Mouse (Mus musculus): ENCODE data around the gene Gm2663. TPM values are rescaled to one million over a fixed set of nuclear protein-coding genes. Genes with fewer than 3 reads are reported as not detected.
"Not testable (repeated sequence)": the region's sequence is repeated elsewhere in the genome, so short reads cannot be mapped to it uniquely, and the experiment has no call there.

Gene Gm2663
- polyA plus RNA-seq, 1 experiment from 2014 or later, result not detected

DNA sequence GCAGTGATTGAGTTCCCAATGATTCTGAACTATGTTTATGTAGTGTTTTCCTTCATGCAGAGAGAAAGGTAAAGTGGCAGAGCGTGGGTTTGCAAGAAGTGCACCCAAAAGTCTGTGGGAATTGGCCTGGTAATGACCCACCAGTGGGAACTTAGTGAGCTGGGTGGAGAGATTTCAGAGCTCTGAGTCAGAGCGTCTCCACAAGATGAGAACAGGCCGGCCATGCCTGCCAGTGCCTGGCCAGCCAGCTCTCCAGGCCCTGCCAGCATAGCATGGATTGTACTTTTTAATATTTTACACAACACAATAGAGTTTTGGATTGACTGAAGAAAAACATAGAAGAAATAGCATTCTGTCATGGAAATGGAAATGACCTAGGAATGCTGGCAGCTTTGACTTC is 31.5 kb upstream of the Gm2663 start:
- whole genome bisulfite sequencing, result 80% methylated on average over 3 of the region's 3 CpGs
- no peaks in the 10 kb centered on the region for H3K9me3 ChIP-seq (replicated peaks; ENCODE audit: control insufficient read depth, low read length, poor library complexity, severe bottlenecking)
- no peaks in the 10 kb centered on the region for H3K36me3 ChIP-seq (ENCODE audit: control insufficient read depth, insufficient read depth, low read length)
- no peak overlapping the region for H3K4me3 ChIP-seq (ENCODE audit: low read depth, low read length)
- H3K27ac ChIP-seq (ENCODE audit: low read length), result no peak overlapping the region
- H3K4me1 ChIP-seq (ENCODE audit: control insufficient read depth, insufficient read depth, low read length), result no peaks in the 10 kb centered on the region
- H3K27me3 ChIP-seq (ENCODE audit: control insufficient read depth, insufficient read depth, low read depth, low read length), result no peaks in the 10 kb centered on the region
- no peak for ATAC-seq
- H3K9ac ChIP-seq (ENCODE audit: low read depth, low read length), result no peak overlapping the region
- H3K4me2 ChIP-seq (ENCODE audit: low read length), result no peak overlapping the region

DNA sequence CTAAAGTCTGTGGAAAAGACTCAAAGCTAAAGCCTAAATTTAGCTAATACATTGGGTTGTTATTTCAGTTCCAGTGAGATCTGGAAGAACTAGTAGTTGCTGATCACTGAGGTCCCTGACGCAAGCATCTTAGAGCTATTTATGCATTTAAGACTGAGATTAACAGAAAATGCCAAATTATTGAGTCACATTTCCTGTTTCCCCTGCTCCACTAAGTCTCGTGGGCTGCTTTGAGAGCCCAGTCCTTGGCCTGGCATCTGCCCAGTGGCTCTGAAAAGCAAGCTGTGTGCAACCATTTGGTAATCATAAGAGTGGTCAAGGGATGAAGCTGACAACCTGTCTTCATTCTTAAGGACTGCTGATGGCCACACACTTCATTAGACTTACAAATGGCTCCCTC is 27.8 kb upstream of the Gm2663 start:
- no peaks in the 10 kb centered on the region for H3K36me3 ChIP-seq (ENCODE audit: control insufficient read depth, insufficient read depth, low read length)
- no peaks in the 10 kb centered on the region for H3K9me3 ChIP-seq (replicated peaks; ENCODE audit: control insufficient read depth, low read length, poor library complexity, severe bottlenecking)
- H3K9ac ChIP-seq (ENCODE audit: low read depth, low read length), result no peak overlapping the region
- no peaks in the 10 kb centered on the region for H3K27me3 ChIP-seq (ENCODE audit: control insufficient read depth, insufficient read depth, low read depth, low read length)
- 45% methylated on average over 2 of the region's 2 CpGs for WGBS
- no peak overlapping the region for H3K4me2 ChIP-seq (ENCODE audit: low read length)
- ATAC-seq, result no peak
- H3K4me1 ChIP-seq (ENCODE audit: control insufficient read depth, insufficient read depth, low read length), result no peaks in the 10 kb centered on the region
- no peak overlapping the region for H3K4me3 ChIP-seq (ENCODE audit: low read depth, low read length)
- H3K27ac ChIP-seq (ENCODE audit: low read length), result no peak overlapping the region

DNA sequence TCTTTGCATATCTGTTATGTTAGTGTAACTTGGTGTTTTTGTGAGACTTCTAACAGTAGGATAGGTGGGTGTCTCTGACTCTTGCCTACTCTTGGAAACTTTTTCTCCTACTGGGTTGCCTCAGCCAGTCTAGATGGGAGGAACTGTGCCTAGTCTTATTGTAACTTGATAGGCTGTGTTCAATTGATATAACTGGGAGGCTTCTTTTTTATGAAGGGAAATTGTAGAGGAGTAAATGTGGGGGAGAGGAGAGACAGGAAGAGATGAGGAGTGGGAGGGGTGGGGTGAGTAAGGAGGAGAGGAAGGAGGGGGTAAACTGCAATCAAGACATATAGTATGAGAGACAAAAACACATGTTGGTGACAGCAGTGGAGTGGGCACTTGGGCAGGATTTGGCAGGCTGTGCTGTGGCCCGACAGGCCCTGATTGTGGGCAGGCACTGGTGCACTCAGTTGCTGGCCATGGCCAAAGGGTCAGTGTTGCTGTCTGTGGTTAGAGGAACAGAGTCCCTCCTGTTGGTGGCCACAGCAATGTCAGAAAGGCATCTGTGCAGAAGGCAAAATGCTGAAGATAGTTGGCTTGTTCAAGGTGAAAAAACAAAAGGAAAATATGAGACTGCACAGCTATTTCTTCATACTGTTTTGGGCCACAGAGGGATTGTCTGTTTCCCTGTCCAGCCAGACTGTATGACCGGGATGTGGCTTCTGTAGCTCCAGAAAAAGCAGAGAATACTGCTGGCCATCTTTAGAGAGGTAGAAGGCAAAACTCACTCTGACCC is 26.8 kb upstream of the Gm2663 start:
- H3K4me3 ChIP-seq (ENCODE audit: low read depth, low read length), result no peak overlapping the region
- H3K27ac ChIP-seq (ENCODE audit: low read length), result no peak overlapping the region
- H3K4me2 ChIP-seq (ENCODE audit: low read length), result no peak overlapping the region
- no peak overlapping the region for H3K9ac ChIP-seq (ENCODE audit: low read depth, low read length)
- no peaks in the 10 kb centered on the region for H3K9me3 ChIP-seq (replicated peaks; ENCODE audit: control insufficient read depth, low read length, poor library complexity, severe bottlenecking)
- no peak for ATAC-seq
- H3K4me1 ChIP-seq (ENCODE audit: control insufficient read depth, insufficient read depth, low read length), result no peaks in the 10 kb centered on the region
- H3K36me3 ChIP-seq (ENCODE audit: control insufficient read depth, insufficient read depth, low read length), result no peaks in the 10 kb centered on the region
- 77% methylated on average over 2 of the region's 2 CpGs for WGBS
- H3K27me3 ChIP-seq (ENCODE audit: control insufficient read depth, insufficient read depth, low read depth, low read length), result no peaks in the 10 kb centered on the region

DNA sequence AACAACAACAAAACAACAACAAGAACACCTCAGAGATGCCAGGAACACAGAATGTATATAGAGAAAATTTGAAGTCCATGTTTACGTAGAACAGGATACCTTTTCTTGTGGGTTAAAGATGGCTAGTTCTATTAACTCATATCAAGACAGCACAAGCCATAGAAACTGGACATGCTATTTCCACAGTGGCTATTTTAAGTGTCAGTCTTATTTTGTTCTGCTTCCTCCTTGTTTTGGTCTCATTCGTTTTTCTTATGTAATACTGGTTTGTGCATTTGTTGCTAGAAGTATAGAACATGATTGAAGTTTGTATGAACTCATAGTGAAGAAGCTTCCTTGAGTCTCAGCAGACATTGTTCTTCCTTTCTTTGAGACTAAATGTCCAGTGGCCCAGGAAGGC is 19.9 kb upstream of the Gm2663 start:
- no peak overlapping the region for H3K27ac ChIP-seq (ENCODE audit: low read length)
- H3K9ac ChIP-seq (ENCODE audit: low read depth, low read length), result no peak overlapping the region
- ATAC-seq, result no peak
- H3K9me3 ChIP-seq (replicated peaks; ENCODE audit: control insufficient read depth, low read length, poor library complexity, severe bottlenecking), result no peaks in the 10 kb centered on the region
- 83% methylated on average over 2 of the region's 2 CpGs for WGBS
- H3K4me2 ChIP-seq (ENCODE audit: low read length), result no peak overlapping the region
- H3K4me1 ChIP-seq (ENCODE audit: control insufficient read depth, insufficient read depth, low read length), result no peaks in the 10 kb centered on the region
- H3K27me3 ChIP-seq (ENCODE audit: control insufficient read depth, insufficient read depth, low read depth, low read length), result no peaks in the 10 kb centered on the region
- no peak overlapping the region for H3K4me3 ChIP-seq (ENCODE audit: low read depth, low read length)
- H3K36me3 ChIP-seq (ENCODE audit: control insufficient read depth, insufficient read depth, low read length), result no peaks in the 10 kb centered on the region

DNA sequence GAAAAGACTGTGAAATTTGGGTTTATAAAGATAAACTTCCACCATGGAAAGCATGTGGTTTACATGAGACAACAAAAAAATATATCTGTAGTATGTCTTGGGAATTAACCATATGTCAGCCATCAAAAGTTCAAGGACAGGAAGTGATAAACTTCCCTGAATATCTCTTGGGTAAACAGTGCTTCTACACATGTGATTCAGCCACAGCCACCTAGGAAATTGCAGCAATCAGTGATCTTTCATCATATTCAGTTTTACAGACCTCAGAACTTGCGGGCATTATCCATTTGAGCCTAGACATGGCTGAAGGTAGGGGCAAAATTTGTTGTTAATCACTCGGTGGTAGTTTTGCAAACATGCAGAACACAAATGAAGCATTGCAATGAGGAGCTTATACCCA is 19.4 kb upstream of the Gm2663 start:
- no peak for ATAC-seq
- Histone ChIP-seq H3K36me3 (ENCODE audit: control insufficient read depth, insufficient read depth, low read length) (no peaks in the 10 kb centered on the region), H3K4me2 (ENCODE audit: low read length) (no peak overlapping the region), H3K27ac (ENCODE audit: low read length) (no peak overlapping the region), H3K27me3 (ENCODE audit: control insufficient read depth, insufficient read depth, low read depth, low read length) (no peaks in the 10 kb centered on the region), H3K4me3 (ENCODE audit: low read depth, low read length) (no peak overlapping the region), H3K9ac (ENCODE audit: low read depth, low read length) (no peak overlapping the region), H3K9me3 (replicated peaks; ENCODE audit: control insufficient read depth, low read length, poor library complexity, severe bottlenecking) (no peaks in the 10 kb centered on the region), H3K4me1 (ENCODE audit: control insufficient read depth, insufficient read depth, low read length) (no peaks in the 10 kb centered on the region)
- 87% methylated on average over 2 of the region's 2 CpGs for WGBS

DNA sequence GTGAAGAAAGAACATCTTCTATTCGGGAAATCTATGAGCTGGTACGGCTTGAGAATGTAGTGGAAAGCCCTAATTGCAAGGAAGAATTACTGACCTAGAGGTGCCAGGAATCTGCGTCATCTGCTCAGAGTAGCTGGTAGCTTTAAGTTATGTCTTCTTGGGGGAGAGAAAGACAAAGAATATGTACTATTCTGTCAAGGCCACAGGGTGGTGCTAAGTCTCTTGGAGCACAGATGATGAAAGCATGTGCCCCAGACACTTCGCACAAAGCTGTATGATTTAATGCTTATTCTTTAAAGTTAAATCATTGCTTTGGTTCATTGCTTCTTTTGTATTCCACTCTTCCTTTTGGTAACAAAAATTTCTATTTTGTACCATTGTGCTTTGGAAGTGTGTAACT is 15.8 kb upstream of the Gm2663 start:
- no peak overlapping the region for H3K27ac ChIP-seq (ENCODE audit: low read length)
- 62% methylated on average over 4 of the region's 4 CpGs for WGBS
- no peak overlapping the region for H3K9ac ChIP-seq (ENCODE audit: low read depth, low read length)
- no peak for ATAC-seq
- H3K4me3 ChIP-seq (ENCODE audit: low read depth, low read length), result no peak overlapping the region
- H3K36me3 ChIP-seq (ENCODE audit: control insufficient read depth, insufficient read depth, low read length), result no peaks in the 10 kb centered on the region
- no peaks in the 10 kb centered on the region for H3K9me3 ChIP-seq (replicated peaks; ENCODE audit: control insufficient read depth, low read length, poor library complexity, severe bottlenecking)
- H3K27me3 ChIP-seq (ENCODE audit: control insufficient read depth, insufficient read depth, low read depth, low read length), result no peaks in the 10 kb centered on the region
- no peaks in the 10 kb centered on the region for H3K4me1 ChIP-seq (ENCODE audit: control insufficient read depth, insufficient read depth, low read length)
- no peak overlapping the region for H3K4me2 ChIP-seq (ENCODE audit: low read length)

DNA sequence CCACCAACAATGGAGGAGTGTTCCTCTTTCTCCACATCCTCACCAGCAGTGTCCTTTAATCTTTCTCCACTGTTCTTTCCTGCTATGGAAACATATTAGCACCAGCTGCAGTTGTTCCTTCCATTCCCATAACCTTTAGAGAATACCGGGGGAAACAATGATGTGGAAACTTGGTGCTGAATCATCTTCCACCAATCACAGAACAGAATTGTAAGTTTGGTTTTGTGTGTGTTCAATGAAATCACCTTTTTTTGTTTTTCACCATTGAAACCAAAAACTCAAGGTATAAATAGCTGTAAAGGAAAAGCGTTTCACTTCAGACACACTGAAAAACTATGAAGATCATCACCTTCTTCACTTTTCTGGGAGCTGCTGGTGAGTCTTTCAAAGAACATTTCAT is 34.8 kb downstream of the Gm2663 start, which contains the start of gene 1810009J06Rik:
Gene 1810009J06Rik (plus strand): TSS at position 301 of the 400 bp plus-strand sequence.
- not testable (repeated sequence) for H3K27ac ChIP-seq (ENCODE audit: low read length); H3K4me2 ChIP-seq (ENCODE audit: low read length); ATAC-seq; H3K4me1 ChIP-seq (ENCODE audit: control insufficient read depth, insufficient read depth, low read length); H3K9me3 ChIP-seq (replicated peaks; ENCODE audit: control insufficient read depth, low read length, poor library complexity, severe bottlenecking); H3K9ac ChIP-seq (ENCODE audit: low read depth, low read length); H3K27me3 ChIP-seq (ENCODE audit: control insufficient read depth, insufficient read depth, low read depth, low read length); H3K4me3 ChIP-seq (ENCODE audit: low read depth, low read length); H3K36me3 ChIP-seq (ENCODE audit: control insufficient read depth, insufficient read depth, low read length)
- WGBS, result 93% methylated on average over 2 of the region's 2 CpGs

DNA sequence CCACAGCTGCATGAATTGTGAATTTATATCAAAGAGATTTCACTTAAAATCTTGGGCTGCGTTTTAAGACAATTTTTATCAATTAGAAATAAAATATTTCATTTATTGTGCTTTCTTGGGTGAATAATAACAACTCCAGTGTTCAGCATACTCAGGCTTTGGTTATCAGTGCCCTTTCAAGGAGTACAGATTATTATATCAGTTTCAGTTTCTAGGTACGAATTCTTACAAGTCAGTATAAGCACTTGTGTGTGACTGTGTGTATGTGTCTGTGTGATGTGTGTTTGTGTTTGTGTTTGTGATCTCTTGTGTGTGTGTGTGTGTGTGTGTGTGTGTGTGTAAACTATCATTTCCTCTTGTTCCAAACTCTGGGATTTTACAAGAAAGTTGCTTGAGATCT is 45.6 kb downstream of the Gm2663 start:
- Histone ChIP-seq H3K36me3 (ENCODE audit: control insufficient read depth, insufficient read depth, low read length) (no peaks in the 10 kb centered on the region), H3K27ac (ENCODE audit: low read length) (no peak overlapping the region), H3K4me1 (ENCODE audit: control insufficient read depth, insufficient read depth, low read length) (no peaks in the 10 kb centered on the region), H3K4me2 (ENCODE audit: low read length) (no peak overlapping the region), H3K27me3 (ENCODE audit: control insufficient read depth, insufficient read depth, low read depth, low read length) (no peaks in the 10 kb centered on the region), H3K9me3 (replicated peaks; ENCODE audit: control insufficient read depth, low read length, poor library complexity, severe bottlenecking) (no peaks in the 10 kb centered on the region), H3K9ac (ENCODE audit: low read depth, low read length) (no peak overlapping the region), H3K4me3 (ENCODE audit: low read depth, low read length) (no peak overlapping the region)
- WGBS, result 65% methylated on average over 2 of the region's 2 CpGs
- no peak for ATAC-seq

DNA sequence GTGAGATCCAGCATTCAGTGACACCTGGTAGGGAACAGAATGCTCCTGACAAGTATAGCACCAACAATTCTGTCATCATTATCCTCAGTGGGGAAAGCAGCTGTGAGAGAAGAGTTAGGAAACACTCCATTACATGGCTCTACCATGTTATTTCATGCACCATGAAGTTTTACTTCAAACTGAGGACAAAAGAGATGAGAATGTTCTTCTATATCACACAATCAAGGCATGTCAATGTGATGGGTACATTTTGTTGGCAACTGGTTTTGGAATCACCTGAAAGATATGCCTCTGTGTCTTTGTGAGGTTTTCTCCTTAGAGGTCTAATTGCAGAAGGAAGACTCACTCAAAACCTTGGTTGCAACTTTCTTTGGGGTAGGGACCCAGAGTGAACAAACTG is 47.5 kb downstream of the Gm2663 start, which contains the start of gene Gm4744:
Gene Gm4744 (minus strand): TSS at position 101 of the 400 bp plus-strand sequence.
- no peak for ATAC-seq
- Histone ChIP-seq H3K36me3 (ENCODE audit: control insufficient read depth, insufficient read depth, low read length) (no peaks in the 10 kb centered on the region), H3K9ac (ENCODE audit: low read depth, low read length) (no peak within 1 kb of the TSS), H3K9me3 (replicated peaks; ENCODE audit: control insufficient read depth, low read length, poor library complexity, severe bottlenecking) (no peaks in the 10 kb centered on the region), H3K27ac (ENCODE audit: low read length) (no peak within 1 kb of the TSS), H3K4me2 (ENCODE audit: low read length) (no peak within 1 kb of the TSS), H3K4me1 (ENCODE audit: control insufficient read depth, insufficient read depth, low read length) (no peaks in the 10 kb centered on the region), H3K27me3 (ENCODE audit: control insufficient read depth, insufficient read depth, low read depth, low read length) (no peaks in the 10 kb centered on the region), H3K4me3 (ENCODE audit: low read depth, low read length) (no peak within 1 kb of the TSS)

All from midbrain, embryonic 16.5 days (tissue).